Mouse (Mus musculus): ENCODE measurements around the gene Filip1.

Filip1 gene

GRCm38 (mm10) chr9:79979274-79979673, 33.4 kb downstream of the Filip1 start:
- no peak for DNase-seq (ENCODE audit: low spot score)

GRCm38 (mm10) chr9:79978228-79979024, 34.2 kb downstream of the Filip1 start:
- no peak for DNase-seq (ENCODE audit: low spot score)

- peak; percentile 22 for DNase-seq (ENCODE audit: low spot score)
These were observed 35.1 kb downstream of the Filip1 start for GRCm38 (mm10) chr9:79977549-79977971.

GRCm38 (mm10) chr9:79976789-79977188, 35.9 kb downstream of the Filip1 start:
- DNase-seq (ENCODE audit: low spot score), result no peak

GRCm38 (mm10) chr9:79975121-79975520, 37.5 kb downstream of the Filip1 start:
- no peak for DNase-seq (ENCODE audit: low spot score)

GRCm38 (mm10) chr9:79973582-79973981, 39.1 kb downstream of the Filip1 start:
- no peak for DNase-seq (ENCODE audit: low spot score)

GRCm38 (mm10) chr9:79972705-79973104, 39.9 kb downstream of the Filip1 start:
- DNase-seq (ENCODE audit: low spot score), result no peak

GRCm38 (mm10) chr9:79971619-79972018, 41.0 kb downstream of the Filip1 start:
- DNase-seq (ENCODE audit: low spot score), result no peak

- DNase-seq (ENCODE audit: low spot score), result no peak
These were observed 42.0 kb downstream of the Filip1 start for GRCm38 (mm10) chr9:79970659-79971118.

- DNase-seq (ENCODE audit: low spot score), result no peak
These were observed 43.1 kb downstream of the Filip1 start for GRCm38 (mm10) chr9:79969544-79969943.

- DNase-seq (ENCODE audit: low spot score), result no peak
These were observed 45.8 kb downstream of the Filip1 start for GRCm38 (mm10) chr9:79966711-79967487.

GRCm38 (mm10) chr9:79965600-79966392, 46.9 kb downstream of the Filip1 start:
- DNase-seq (ENCODE audit: low spot score), result no peak

GRCm38 (mm10) chr9:79965003-79965402, 47.6 kb downstream of the Filip1 start:
- DNase-seq (ENCODE audit: low spot score), result no peak

- DNase-seq (ENCODE audit: low spot score), result no peak
These were observed 50.9 kb downstream of the Filip1 start for GRCm38 (mm10) chr9:79961630-79962285.

- DNase-seq (ENCODE audit: low spot score), result no peak
These were observed 52.2 kb downstream of the Filip1 start for GRCm38 (mm10) chr9:79960453-79960852.

- no peak for DNase-seq (ENCODE audit: low spot score)
These were observed 54.3 kb downstream of the Filip1 start for GRCm38 (mm10) chr9:79958395-79958794.

GRCm38 (mm10) chr9:79954944-79955343, 57.7 kb downstream of the Filip1 start:
- DNase-seq (ENCODE audit: low spot score), result no peak

GRCm38 (mm10) chr9:79951984-79952383, 60.7 kb downstream of the Filip1 start:
- DNase-seq (ENCODE audit: low spot score), result no peak

- DNase-seq (ENCODE audit: low spot score), result no peak
These were observed 61.3 kb downstream of the Filip1 start for GRCm38 (mm10) chr9:79951339-79951738.

GRCm38 (mm10) chr9:79950666-79951065, 62.0 kb downstream of the Filip1 start:
- DNase-seq (ENCODE audit: low spot score), result no peak

GRCm38 (mm10) chr9:79950038-79950437, 62.6 kb downstream of the Filip1 start:
- no peak for DNase-seq (ENCODE audit: low spot score)

GRCm38 (mm10) chr9:79948376-79948775, 64.3 kb downstream of the Filip1 start:
- DNase-seq (ENCODE audit: low spot score), result no peak
